Mouse (Mus musculus) MEL (cell line): ENCODE results near the gene Hcn4.

Experiments used
- BHLHE40 ChIP-seq: IDR thresholded peaks from 2 replicates; pipeline ENCODE4 v1.6.1; 2012; ENCODE audit warnings: low read depth, mild to moderate bottlenecking, inconsistent platforms, low read length, improper control_type of control experiment, borderline replicate concordance
- CHD1 ChIP-seq: IDR thresholded peaks from 2 replicates; pipeline ENCODE4 v1.6.1; 2012; ENCODE audit warnings: low read depth, mild to moderate bottlenecking, inconsistent platforms, low read length, improper control_type of control experiment
- CTCF ChIP-seq, 3 experiments: IDR thresholded peaks in 2 of 3; conservative IDR thresholded peaks in 1 of 3; 2 replicates each; pipeline ENCODE4 v1.5.1; 2011 to 2012; ENCODE audit warnings: low read length in 3 of 3, low read depth in 2 of 3, mild to moderate bottlenecking in 2 of 3, improper control_type of control experiment in 1 of 3, inconsistent platforms in 1 of 3, mixed read lengths in 1 of 3, moderate library complexity in 1 of 3; ENCODE audit not compliant: control insufficient read depth in 1 of 3, insufficient read depth in 1 of 3, poor library complexity in 1 of 3, severe bottlenecking in 1 of 3
- GABPA ChIP-seq: IDR thresholded peaks from 2 replicates; pipeline ENCODE4 v1.6.1; 2012; ENCODE audit warnings: low read depth, mild to moderate bottlenecking, inconsistent platforms, low read length, improper control_type of control experiment, moderate library complexity
- JUND ChIP-seq: IDR thresholded peaks from 2 replicates; pipeline ENCODE4 v1.6.1; 2011; ENCODE audit warnings: low read depth, mild to moderate bottlenecking, improper control_type of control experiment, low read length
- MAX ChIP-seq: IDR thresholded peaks from 2 replicates; pipeline ENCODE4 v1.6.1; 2011; ENCODE audit warnings: low read length, improper control_type of control experiment
- MAZ ChIP-seq: IDR thresholded peaks from 2 replicates; pipeline ENCODE4 v1.6.1; 2012; ENCODE audit warnings: low read depth, mild to moderate bottlenecking, inconsistent platforms, low read length, improper control_type of control experiment
- MXI1 ChIP-seq: IDR thresholded peaks from 2 replicates; pipeline ENCODE4 v1.6.1; 2011; ENCODE audit warnings: mild to moderate bottlenecking, low read depth, low read length, improper control_type of control experiment
- POLR2A ChIP-seq, 2 experiments: IDR thresholded peaks; 2 replicates each; pipeline ENCODE4 v1.6.1; 2011 to 2012; ENCODE audit warnings: low read length in 2 of 2, mild to moderate bottlenecking in 2 of 2, control low read depth in 1 of 2, improper control_type of control experiment in 1 of 2, low read depth in 1 of 2, moderate library complexity in 1 of 2; ENCODE audit not compliant: control insufficient read depth in 1 of 2, insufficient read depth in 1 of 2, poor library complexity in 1 of 2
- USF1 ChIP-seq: IDR thresholded peaks from 2 replicates; pipeline ENCODE4 v1.6.1; 2014; ENCODE audit warnings: low read depth, mild to moderate bottlenecking, inconsistent platforms, low read length, improper control_type of control experiment, moderate library complexity
- ZC3H11A ChIP-seq: IDR thresholded peaks from 2 replicates; pipeline ENCODE4 v1.6.1; 2012; ENCODE audit warnings: low read depth, mild to moderate bottlenecking, inconsistent platforms, low read length, improper control_type of control experiment

- TF ChIP-seq CTCF (IDR thresholded peaks at IDR 0.05 in 2 of 3, conservative IDR thresholded peaks at IDR 0.05 in 1 of 3; ENCODE audit: control insufficient read depth in 1 of 3, insufficient read depth in 1 of 3, low read depth in 2 of 3, low read length in 3 of 3, poor library complexity in 1 of 3, severe bottlenecking in 1 of 3) (no peak), USF1 (no peak), POLR2A (IDR thresholded peaks at IDR 0.05; ENCODE audit: control insufficient read depth in 1 of 2, insufficient read depth in 1 of 2, low read depth in 1 of 2, low read length in 2 of 2, poor library complexity in 1 of 2) (no peak), JUND (no peak), BHLHE40 (no peak), ZC3H11A (no peak), GABPA (no peak), MAZ (no peak), CHD1 (no peak), MAX (no peak), MXI1 (no peak)
Measured at GRCm38 (mm10) chr9:58863826-58864225, 40.6 kb downstream of the Hcn4 start.
